Mouse (Mus musculus): Measurements from ENCODE around the gene Dop1b. TPM values are rescaled to one million over a fixed set of nuclear protein-coding genes. Genes with fewer than 3 reads are reported as not detected.

The Dop1b gene
- total and polyA plus RNA-seq, 3 experiments: 0.90 to 4.5 (median 3.1) TPM

GRCm38 (mm10) chr16:93756622-93757021 is 44.9 kb downstream of the Dop1b start:
- H3K4me2 ChIP-seq (ENCODE audit: insufficient read depth, low read depth, poor library complexity, severe bottlenecking): no peak overlapping the region
- DNase-seq (ENCODE audit: extremely low read depth): no peak
- H3K4me1 ChIP-seq (ENCODE audit: control insufficient read depth in 1 of 2, insufficient read depth in 2 of 2): no peaks in the 10 kb centered on the region
- no peak overlapping the region for H3K27ac ChIP-seq (ENCODE audit: insufficient read depth, low read depth)
- dilution Hi-C loops (cut with MboI; ENCODE audit: extremely low pct_ligation_motif_present, extremely low pct_unique_long_range_greater_than_20kb, low sequenced_read_pairs): no loop called here
- no peak overlapping the region for H3K9ac ChIP-seq (ENCODE audit: insufficient read depth, low read depth)
- H3K4me3 ChIP-seq (replicated peaks in 1 of 3; ENCODE audit: low read depth in 2 of 3, low read length in 2 of 3, poor library complexity in 1 of 3): no peak overlapping the region
- H3K27me3 ChIP-seq (replicated peaks): no peaks in the 10 kb centered on the region
- H3K36me3 ChIP-seq (replicated peaks in 1 of 2; ENCODE audit: control insufficient read depth in 1 of 2, insufficient read depth in 1 of 2, low read length in 1 of 2): no peaks in the 10 kb centered on the region
- H3K79me2 ChIP-seq (replicated peaks; ENCODE audit: control insufficient read depth, extremely low read depth, insufficient read depth, poor library complexity, severe bottlenecking): no peaks in the 10 kb centered on the region
- TF ChIP-seq RAD21 (IDR thresholded peaks at IDR 0.05; ENCODE audit: low read depth, low read length): no peak
- TF ChIP-seq MEF2A (IDR thresholded peaks at IDR 0.05; ENCODE audit: borderline replicate concordance, low read depth, low read length): no peak
- no peak for TF ChIP-seq UBTF (IDR thresholded peaks at IDR 0.05; ENCODE audit: low read depth, low read length)
- TF ChIP-seq ETS1 (conservative IDR thresholded peaks at IDR 0.05; ENCODE audit: low read depth, low read length): no peak
- no peak for TF ChIP-seq MAX (IDR thresholded peaks at IDR 0.05; ENCODE audit: low read length)
- no peak for TF ChIP-seq NELFE (IDR thresholded peaks at IDR 0.05; ENCODE audit: low read depth, low read length)
- TF ChIP-seq MAFK (IDR thresholded peaks at IDR 0.05; ENCODE audit: insufficient replicate concordance, low read length): no peak
- no peak for TF ChIP-seq HCFC1 (IDR thresholded peaks at IDR 0.05; ENCODE audit: low read depth, low read length)
- TF ChIP-seq CHD1 (IDR thresholded peaks at IDR 0.05; ENCODE audit: low read depth, low read length): no peak
- TF ChIP-seq TBP (conservative IDR thresholded peaks at IDR 0.05; ENCODE audit: low read depth, low read length): no peak
- no peak for TF ChIP-seq GABPA (IDR thresholded peaks at IDR 0.05; ENCODE audit: insufficient replicate concordance, low read depth, low read length)
- no peak for TF ChIP-seq PAX5 (IDR thresholded peaks at IDR 0.05; ENCODE audit: low read length)
- TF ChIP-seq CTCF (conservative IDR thresholded peaks at IDR 0.05 in 1 of 2, IDR thresholded peaks at IDR 0.05 in 1 of 2; ENCODE audit: low read depth in 2 of 2, low read length in 2 of 2): no peak
- no peak for TF ChIP-seq ZC3H11A (IDR thresholded peaks at IDR 0.05; ENCODE audit: low read depth, low read length)
- TF ChIP-seq TCF12 (IDR thresholded peaks at IDR 0.05; ENCODE audit: low read depth, low read length): no peak
- H3K9me3 ChIP-seq (replicated peaks; ENCODE audit: low read length): no peaks in the 10 kb centered on the region
- in situ Hi-C loops (cut with MboI; ENCODE audit: low pct_ligation_motif_present, low pct_unique_long_range_greater_than_20kb, low sequenced_read_pairs): no loop called here

GRCm38 (mm10) chr16:93763378-93763777 is 51.7 kb downstream of the Dop1b start:
- Histone ChIP-seq H3K36me3 (replicated peaks in 1 of 2; ENCODE audit: control insufficient read depth in 1 of 2, insufficient read depth in 1 of 2, low read length in 1 of 2) (no peaks in the 10 kb centered on the region), H3K27me3 (replicated peaks) (no peaks in the 10 kb centered on the region), H3K4me2 (ENCODE audit: insufficient read depth, low read depth, poor library complexity, severe bottlenecking) (no peak overlapping the region), H3K79me2 (replicated peaks; ENCODE audit: control insufficient read depth, extremely low read depth, insufficient read depth, poor library complexity, severe bottlenecking) (no peaks in the 10 kb centered on the region), H3K9me3 (replicated peaks; ENCODE audit: low read length) (no peaks in the 10 kb centered on the region), H3K4me1 (ENCODE audit: control insufficient read depth in 1 of 2, insufficient read depth in 2 of 2) (peaks cover 5 to 20% of the 10 kb centered on the region in 2 experiments), H3K4me3 (replicated peaks in 1 of 3; ENCODE audit: low read depth in 2 of 3, low read length in 2 of 3, poor library complexity in 1 of 3) (no peak overlapping the region), H3K27ac (ENCODE audit: insufficient read depth, low read depth) (no peak overlapping the region), H3K9ac (ENCODE audit: insufficient read depth, low read depth) (no peak overlapping the region)
- dilution Hi-C loops (cut with MboI; ENCODE audit: extremely low pct_ligation_motif_present, extremely low pct_unique_long_range_greater_than_20kb, low sequenced_read_pairs): no loop called here
- in situ Hi-C loops (cut with MboI; ENCODE audit: low pct_ligation_motif_present, low pct_unique_long_range_greater_than_20kb, low sequenced_read_pairs): loop anchor here (10.0 kb wide), 1 partner anchor 159 kb away; the partner anchor contains the start of genes Cbr1 and Setd4
- TF ChIP-seq MAZ (IDR thresholded peaks at IDR 0.05; ENCODE audit: low read depth, low read length): no peak
- no peak for TF ChIP-seq ZC3H11A (IDR thresholded peaks at IDR 0.05; ENCODE audit: low read depth, low read length)
- no peak for TF ChIP-seq RCOR1 (conservative IDR thresholded peaks at IDR 0.05; ENCODE audit: low read depth, low read length)
- no peak for TF ChIP-seq RAD21 (IDR thresholded peaks at IDR 0.05; ENCODE audit: low read depth, low read length)
- no peak for TF ChIP-seq USF2 (conservative IDR thresholded peaks at IDR 0.05; ENCODE audit: low read depth, low read length)
- TF ChIP-seq SMC3 (IDR thresholded peaks at IDR 0.05; ENCODE audit: low read depth, low read length): no peak
- DNase-seq (ENCODE audit: extremely low read depth): no peak
